Mouse (Mus musculus): ENCODE measurements around the gene Rab26. TPM values are rescaled to one million over a fixed set of nuclear protein-coding genes. Genes with fewer than 3 reads are reported as not detected.
A peak's percentile ranks its signal among the peaks of the same experiment; 100 is the strongest.

Gene Rab26
- total RNA-seq, 2 experiments from 2014 or later = 65.1 to 72.1 TPM

DNA sequence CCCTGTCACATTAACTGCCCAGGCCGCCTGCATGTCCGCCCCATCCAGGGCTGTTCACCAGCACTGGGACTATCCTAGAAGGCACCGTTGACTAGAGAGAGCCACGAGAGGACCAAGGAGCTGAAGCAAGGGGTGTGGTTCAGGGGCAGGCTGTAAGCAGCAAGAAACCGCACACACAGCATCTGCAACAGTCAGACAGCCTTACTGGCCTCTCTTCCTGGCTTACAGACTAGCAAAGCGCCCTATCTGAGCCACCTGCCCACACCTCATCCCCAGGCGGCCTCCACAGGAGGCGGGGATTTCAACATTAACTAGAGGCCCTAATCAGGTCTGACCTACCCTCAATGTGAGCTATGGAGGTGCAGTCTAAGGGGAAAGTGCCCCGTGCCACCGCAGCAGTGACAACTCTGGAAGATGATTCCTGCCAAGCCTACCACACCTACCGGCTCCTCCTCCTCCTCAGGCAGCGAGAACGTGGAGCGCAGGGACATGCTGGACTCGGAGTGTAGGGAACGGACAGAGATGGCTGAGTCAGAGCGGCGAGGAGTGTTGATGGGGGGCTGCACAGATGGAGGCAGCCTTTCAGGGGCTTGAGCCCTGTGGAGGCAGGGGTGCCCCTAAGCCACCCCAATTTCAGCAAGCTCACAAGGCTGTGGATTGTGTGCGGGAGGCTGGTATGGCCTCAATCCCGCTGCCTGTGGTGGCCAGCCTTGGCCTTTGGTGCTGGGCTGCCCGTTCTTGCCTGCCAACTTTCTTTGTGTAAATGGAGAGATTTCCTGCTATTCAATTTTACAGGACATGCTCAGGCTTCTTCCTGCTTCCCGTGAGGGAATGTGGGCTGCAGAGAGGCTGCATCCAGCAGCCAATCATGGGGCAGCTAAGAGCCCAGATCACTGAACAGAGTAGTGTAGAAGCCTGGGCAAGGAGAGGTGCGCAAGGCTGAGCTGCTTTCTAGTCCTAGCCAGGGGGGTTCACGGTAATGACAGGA is 19.4 kb downstream of the Rab26 start:
- DNase-seq (ENCODE audit: extremely low spot score in 1 of 2, low spot score in 1 of 2) = no peak

DNA sequence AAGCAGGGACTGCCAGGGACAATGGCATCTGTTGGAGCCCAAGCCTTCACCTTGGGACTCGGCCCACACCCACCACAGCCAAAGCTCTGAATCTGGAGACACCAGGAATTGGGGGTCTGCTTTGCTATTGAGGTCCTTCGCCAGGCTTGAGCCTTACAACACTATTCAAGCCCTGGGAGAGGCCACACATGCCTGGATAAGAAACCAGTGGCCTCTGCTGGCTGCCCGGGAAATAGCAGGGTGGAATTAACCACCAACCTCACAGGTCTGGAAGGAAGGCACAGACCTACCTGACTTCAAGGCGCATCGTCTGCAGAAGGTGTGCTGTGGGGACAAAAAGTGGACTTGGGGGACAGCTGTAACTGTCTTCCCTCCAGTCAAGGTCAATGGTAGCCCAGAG is 20.4 kb downstream of the Rab26 start:
- DNase-seq (ENCODE audit: extremely low spot score in 1 of 2, low spot score in 1 of 2) = peak in 1 of 2 experiments; percentile 75

DNA sequence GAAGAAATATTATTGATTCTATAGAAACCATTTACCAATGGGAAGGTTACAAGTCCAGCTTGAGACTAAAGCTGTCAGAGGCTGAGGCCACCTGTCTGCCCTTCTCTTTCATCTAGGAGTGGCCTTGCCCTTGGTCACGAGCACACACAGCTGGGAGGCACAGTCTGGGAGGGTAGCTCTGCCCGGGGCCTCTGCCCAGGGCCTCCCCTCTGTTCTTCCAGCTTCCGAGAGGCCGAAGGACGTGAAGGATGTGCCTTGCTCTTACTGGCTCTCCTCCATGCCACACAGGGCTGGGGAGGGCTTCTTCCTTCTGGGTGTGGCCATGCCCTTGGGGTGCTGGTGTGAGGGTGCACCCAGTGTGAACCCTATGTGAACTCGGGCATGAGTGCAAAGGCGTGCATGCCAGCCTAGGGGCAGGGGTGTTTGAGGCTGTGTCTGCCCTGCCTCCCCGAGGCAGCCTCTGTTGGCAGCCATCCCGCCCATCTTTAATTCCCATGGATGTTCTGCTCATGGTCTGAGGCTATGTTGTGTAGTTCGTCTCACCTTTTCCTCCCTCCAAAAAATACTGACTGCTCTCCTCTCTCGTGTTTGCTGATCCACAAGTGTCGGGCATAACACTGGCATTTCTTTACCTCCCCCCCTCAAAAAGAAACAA is 26.1 kb downstream of the Rab26 start:
- no peak for DNase-seq (ENCODE audit: extremely low spot score in 1 of 2, low spot score in 1 of 2)

DNA sequence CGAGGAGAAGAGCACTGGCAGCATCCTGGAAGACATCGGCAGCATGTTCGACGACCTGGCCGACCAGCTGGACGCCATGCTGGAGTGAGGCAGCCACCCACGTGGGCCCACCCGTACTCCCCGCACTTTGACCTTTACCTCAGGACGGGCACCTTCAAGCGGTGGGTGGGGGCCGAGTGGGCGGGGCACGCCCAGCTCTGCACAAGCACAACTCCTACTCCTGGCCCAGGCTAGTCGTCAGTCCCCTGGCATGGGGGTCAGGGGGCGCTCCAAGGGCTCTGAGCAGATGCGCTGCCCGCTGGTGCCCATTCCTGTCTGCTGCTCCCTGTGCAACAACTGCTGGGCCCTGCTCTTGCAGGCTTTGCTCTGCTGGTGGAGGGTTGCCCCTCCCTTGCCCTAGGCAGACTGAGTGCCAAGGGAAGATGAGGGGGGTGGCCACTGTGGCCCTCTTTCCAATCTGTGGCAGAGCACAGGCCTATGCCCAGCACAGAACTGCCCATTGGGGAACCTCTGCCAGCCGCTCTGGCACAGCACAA is 26.8 kb downstream of the Rab26 start:
- DNase-seq (ENCODE audit: extremely low spot score in 1 of 2, low spot score in 1 of 2) = no peak

DNA sequence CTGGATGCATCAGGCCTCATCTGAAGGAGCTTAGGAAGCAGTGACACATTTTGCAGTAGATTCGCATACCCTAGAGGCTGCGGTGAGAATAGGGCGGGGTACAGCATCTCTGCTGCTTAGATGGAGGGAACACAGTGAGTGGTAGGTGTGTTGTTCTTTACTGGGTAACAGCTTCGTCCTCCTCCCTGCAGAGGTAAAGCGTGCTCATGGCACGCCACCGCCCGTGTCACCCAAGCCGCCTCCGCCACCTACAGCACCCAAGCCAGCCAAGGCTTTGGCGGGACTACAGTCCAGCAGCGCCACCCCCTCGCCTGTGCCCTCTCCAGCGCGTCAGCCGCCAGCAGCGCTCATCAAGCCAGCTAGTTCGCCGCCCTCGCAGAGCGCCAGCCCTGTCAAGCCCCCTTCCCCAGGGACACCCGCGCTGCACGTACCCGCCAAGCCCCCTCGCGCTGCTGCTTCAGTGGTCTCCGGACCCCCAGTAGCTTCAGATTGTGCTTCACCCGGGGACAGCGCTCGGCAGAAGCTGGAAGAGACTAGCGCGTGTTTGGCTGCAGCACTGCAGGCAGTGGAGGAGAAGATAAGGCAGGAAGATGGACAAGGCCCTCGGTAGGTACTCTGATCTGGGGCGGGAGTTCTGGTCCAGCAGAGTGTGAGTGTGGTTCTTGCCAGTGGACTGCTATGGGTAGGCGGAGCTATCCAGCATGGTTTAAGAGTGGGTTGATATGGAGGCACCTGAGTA is 27.5 kb downstream of the Rab26 start:
- no peak for DNase-seq (ENCODE audit: extremely low spot score in 1 of 2, low spot score in 1 of 2)

DNA sequence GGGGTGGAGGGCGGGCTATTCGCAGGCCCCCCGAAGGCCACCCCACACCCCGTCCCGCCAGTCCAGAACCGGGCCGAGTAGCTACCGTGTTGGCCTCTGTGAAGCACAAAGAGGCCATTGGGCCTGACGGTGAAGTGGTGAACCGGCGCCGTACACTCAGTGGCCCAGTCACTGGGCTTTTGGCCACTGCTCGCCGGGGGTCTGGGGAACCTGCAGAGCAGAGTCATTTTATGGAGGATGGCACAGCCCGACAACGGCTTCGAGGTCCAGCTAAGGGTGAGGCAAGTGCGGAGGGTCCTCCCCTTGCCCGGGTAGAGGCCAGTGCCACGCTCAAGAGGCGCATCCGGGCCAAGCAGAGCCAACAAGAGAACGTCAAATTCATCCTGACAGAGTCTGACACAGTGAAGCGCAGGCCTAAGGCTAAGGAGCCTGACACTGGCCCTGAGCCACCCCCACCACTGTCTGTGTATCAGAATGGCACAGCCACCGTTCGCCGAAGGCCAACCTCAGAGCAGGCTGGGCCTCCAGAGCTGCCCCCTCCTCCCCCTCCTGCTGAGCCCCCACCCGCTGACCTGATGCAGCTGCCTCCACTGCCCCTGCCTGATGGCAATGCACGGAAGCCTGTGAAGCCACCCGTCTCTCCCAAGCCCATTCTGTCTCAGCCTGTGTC is 28.6 kb downstream of the Rab26 start:
- DNase-seq (ENCODE audit: extremely low spot score in 1 of 2, low spot score in 1 of 2) = no peak

DNA sequence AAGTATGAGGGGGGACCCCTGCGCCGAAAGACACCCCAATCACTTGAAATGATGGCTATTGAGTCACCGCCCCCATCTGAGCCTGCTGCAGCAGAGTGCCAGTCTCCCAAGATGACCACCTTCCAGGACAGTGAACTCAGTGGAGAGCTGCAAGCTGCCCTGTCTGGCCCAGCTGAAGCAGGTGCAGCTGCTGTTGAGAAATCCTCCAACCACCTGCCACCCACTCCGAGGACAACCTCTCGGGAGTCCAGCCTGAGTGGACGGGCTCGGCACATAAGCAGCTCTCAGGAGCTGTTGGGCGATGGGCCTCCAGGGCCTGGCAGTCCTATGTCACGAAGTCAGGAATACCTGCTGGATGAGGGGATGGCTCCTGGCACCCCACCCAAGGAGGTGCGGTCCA is 29.9 kb downstream of the Rab26 start:
- DNase-seq (ENCODE audit: extremely low spot score in 1 of 2, low spot score in 1 of 2) = no peak

DNA sequence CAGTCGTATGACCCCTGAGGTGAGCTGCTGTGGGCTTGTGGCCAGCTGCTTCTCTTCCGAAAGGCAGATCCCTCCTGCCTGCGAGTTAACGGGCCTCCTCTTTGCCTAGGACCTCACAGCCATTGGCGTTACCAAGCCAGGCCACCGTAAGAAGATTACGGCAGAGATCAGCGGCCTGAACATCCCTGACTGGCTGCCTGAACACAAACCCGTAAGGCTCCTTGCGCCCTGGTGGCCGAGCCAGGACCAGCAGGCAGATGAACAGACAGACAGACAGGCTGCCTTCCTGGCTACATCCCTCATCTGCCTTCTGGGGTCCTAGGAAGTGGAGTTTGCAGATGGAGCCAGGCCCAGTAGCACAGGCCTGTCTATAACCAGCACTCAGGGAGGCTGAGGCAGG is 31.8 kb downstream of the Rab26 start:
- DNase-seq (ENCODE audit: extremely low spot score in 1 of 2, low spot score in 1 of 2) = no peak

DNA sequence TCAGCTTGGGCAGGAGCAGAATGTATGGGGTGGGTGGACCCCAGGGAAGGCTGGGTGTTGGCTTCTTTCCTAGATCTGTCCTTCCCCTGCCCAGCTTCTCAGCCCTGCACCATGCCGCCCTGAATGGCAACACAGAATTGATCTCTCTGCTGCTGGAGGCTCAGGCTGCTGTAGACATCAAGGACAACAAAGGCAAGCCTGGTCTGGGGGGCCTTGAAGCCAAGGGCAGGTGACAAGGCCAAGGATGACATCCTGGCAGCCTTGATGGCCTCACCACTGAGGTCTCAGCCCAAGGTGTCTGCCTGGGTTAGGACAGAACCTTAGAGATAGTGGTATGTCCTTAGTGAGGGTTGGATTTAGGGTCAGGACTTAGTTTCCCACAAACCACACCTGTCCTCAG is 38.0 kb downstream of the Rab26 start:
- DNase-seq (ENCODE audit: extremely low spot score in 1 of 2, low spot score in 1 of 2) = no peak

DNA sequence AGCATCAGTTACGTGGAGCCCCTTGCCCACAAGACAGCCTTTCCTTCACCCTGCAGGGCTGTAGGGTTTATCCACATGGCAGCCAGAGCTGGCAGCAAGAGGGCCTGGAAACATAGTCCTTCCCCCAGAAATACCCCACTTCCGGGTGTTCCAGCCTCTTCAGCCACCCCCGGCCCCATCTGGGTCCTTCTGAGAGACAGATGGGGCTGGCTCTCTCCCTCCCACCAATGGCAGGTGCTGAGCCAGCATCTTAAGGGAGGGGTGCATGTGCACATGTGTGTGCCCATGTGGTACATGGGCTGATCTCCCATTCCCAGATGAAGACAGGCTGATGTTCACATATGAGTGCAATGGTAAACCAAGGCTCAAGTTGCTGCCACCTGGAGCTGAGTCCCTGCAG is 38.6 kb downstream of the Rab26 start:
- DNase-seq (ENCODE audit: extremely low spot score in 1 of 2, low spot score in 1 of 2) = no peak

DNA sequence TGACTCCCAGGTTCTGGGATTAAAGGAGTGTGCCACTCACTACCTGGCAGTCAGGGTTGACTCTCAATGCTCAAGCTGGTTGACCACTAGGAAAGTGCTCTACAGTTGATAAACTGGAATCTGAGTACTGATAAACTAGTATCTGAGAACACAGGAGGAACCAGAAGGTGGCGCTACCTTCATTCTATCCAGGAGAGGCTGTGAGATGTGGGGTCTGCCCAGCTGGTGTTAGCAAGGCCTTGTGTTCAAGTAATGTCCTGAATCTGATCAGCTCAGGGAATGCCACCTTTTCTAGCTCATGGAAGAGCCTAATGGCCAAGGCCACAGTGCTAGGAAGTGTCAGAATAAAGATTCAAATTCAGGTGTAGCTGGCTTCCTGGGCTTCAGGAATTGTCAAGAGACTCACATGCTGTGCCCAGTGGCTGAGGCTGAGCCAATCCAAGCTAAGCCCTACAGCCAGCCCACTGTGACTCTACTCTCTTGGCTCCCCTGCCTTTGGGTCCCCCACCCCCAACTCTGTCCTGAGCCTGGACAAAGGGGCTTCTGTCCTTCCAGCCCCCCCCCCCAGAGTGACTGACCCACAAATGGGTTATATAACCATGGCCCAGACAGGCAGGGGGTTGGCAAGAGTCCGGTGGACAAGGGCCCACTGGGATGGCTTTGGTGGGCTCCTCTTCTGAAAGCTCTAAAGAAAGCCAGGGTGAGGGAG is 39.2 kb downstream of the Rab26 start:
- peak in 1 of 2 experiments; percentile 70 for DNase-seq (ENCODE audit: extremely low spot score in 1 of 2, low spot score in 1 of 2)

DNA sequence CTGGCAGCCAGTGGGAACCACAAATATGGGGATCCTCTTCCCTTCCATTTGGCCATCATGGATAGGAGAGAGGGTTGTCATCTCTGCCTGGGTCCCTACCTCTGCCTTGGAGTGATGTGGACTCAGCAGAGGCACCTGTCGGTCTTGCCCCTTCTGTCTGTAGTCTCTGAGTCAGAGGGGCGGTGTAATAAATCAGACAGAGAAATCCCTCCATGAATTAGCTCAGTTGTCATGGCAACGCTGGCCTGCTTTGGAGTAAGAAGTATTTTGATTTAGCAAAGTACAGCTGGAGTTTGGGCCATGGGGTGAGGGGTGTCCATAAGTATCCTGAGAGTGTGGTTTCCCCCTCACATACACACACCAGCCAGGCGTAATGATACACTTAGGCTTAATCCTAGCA is 43.6 kb downstream of the Rab26 start:
- no peak for DNase-seq (ENCODE audit: extremely low spot score in 1 of 2, low spot score in 1 of 2)

DNA sequence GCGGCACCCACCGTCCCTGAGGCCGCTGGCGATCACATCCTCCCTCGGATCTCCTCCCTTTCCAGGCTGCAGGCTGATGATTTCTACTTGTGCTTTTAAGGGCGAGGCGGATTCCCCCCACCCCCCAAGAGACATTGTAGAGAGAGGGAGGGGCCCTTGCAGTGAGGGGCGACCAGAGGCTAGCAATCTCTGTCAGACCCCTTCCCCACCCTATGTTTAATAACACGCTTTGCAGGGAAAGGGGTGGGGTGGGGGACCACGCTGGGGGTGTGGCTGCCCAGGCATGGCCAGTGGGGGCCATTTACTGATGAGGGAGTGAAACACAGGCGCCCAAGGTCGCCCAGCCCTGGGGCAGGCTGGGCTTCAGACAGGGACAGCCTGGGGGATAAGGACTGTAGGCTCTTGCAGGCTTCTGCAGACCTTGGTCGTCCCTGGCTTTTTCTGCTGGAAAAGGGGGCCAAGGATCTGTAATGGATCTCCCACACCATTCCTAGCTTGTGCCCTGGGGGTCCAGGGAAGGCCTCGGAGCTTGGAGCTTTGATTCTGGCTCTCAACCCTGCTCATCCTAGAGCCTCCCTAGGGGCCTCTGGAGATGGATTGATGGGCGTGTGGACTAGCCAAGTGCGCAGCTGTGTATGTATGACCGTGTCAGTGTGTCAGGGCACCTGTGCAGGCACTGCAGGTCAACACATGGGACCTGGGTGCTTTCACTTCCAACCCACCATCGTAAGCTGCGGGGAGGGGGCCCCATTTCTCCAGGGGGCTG is 44.6 kb downstream of the Rab26 start:
- no peak for DNase-seq (ENCODE audit: extremely low spot score in 1 of 2, low spot score in 1 of 2)

DNA sequence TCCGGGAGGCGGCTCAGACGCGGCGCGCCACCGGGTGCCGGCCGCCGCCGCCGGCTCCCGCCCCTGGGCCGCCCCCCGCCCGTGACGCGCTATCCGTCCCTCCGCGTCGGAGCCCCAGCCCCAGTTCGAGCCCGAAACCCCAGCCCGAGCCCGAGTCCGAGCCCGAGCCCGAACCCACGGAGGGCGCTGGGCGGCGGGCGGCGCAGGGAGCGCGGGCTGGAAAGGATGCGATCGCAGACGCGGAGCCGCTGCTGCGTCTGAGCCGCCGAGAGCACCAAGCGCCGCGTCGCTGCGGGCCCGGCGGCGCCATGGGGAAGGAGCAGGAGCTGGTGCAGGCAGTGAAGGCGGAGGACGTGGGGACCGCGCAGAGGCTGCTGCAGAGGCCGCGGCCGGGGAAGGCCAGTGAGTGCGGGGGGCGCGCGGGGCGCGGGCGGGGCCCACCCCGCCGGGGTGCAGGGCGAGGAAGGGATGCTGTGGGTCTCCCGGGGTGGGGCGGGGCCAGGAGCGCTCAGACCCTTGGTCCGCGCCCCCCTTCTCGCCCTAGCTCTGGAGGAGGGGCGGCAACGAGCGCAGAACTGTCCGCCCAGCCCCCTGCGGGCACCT is 45.2 kb downstream of the Rab26 start:
- DNase-seq (ENCODE audit: extremely low spot score in 1 of 2, low spot score in 1 of 2) = no peak

DNA sequence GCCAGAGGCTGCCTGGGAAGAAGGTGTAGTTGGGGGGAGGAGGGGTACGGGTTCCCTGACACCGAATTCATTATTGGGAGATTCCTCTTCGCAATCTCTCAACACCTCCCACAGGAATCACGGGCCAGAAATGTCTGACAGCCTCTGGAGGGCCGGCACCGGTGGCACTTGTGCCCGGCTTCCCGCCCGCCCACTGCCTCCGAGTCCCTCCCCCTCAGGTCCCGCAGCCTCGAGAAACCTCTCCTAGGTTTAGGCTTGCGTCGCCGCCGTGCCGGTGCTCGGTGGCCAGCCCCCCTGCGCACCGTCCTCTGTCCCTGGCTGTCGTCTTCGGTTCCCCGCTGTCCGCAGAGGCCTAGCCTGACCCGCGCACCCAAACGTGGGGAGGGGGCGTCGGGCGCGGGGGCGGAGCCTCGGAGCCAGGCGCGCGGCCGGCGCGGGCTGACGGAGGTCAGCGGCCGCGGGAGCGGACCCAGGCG is 45.8 kb downstream of the Rab26 start, which contains the start of gene Caskin1:
Gene Caskin1, plus strand, starts transcription at position 416 of the 476 bp plus-strand sequence.
- no peak for DNase-seq (ENCODE audit: extremely low spot score in 1 of 2, low spot score in 1 of 2)

DNA sequence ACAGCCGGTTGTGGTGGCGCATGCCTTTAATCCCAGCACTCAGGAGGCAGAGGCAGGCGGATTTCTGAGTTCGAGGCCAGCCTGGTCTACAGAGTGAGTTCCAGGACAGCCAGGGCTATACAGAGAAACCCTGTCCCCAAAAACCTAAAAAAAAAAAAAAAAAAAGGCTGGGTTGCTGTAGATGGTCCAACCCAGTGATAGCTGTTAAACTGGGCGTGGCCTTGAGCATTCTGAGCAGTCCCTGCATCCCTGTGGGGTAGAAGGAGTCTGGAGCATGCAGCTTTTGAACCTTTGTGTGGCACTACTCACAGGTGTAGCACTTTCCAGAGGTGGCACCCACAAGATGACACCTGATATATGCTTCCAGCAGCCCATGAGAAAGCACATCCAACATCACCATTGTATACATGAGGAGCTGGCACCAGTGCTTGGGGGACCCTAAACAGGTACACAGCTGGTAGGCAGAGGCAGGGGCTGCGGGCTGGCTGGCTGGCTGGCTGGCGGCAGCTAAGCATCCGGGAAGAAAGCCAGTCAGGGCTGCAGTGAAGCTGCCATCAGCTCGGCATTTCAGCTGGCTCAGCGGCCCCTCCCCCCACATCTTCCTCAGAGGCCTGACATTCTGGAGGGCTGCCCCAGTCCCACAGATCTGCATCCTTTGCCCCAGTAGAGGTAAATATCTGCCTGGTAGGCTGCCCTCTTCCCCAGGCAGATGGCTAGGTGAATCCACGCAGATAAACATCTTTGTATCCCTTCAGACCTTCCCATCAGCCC is 48.7 kb downstream of the Rab26 start:
- DNase-seq (ENCODE audit: extremely low spot score in 1 of 2, low spot score in 1 of 2) = peak in 1 of 2 experiments; percentile 62

DNA sequence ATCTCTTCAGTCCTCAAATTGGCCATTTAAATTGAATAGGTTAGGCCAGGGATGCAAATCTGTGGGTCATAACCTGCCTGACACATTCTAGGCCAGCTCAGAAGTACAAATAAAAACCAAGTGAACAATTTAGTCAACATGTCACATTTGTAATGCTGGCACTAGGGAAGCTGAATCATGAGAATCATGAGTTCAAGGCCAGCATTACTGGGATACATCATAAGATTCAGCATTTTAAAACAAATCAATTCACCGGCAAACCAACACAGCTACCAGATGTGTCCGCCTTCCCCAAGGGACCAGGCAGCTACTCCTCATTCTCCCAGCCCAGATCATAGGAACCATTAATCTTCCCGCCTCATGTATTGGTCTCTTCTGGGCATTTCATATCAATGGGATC is 50.5 kb downstream of the Rab26 start:
- DNase-seq (ENCODE audit: extremely low spot score in 1 of 2, low spot score in 1 of 2) = no peak

All from layer of hippocampus, postnatal 25 days (tissue).